Mouse (Mus musculus) urinary bladder, postnatal 10 days (tissue): ENCODE results near the gene Apba3.

Experiments
- DNase-seq: peaks from one replicate; pipeline ENCODE4 v3.0.0; 2022; ENCODE audit warnings: low spot score

Gene Apba3

GRCm38 (mm10) chr10:81290698-81291460 lies 24.1 kb downstream of the Apba3 start:
- no peak for DNase-seq

- DNase-seq, result no peak
These were observed 24.8 kb downstream of the Apba3 start, which contains the start of gene Tjp3 for GRCm38 (mm10) chr10:81291511-81292104. Gene Tjp3 (minus strand): TSS chr10:81291581.

- DNase-seq, result peak; percentile 93
These were observed 26.0 kb downstream of the Apba3 start, which contains the start of gene Pip5k1c for GRCm38 (mm10) chr10:81292554-81293333. Gene Pip5k1c (plus strand): TSS chr10:81292963.

- no peak for DNase-seq
These were observed 26.7 kb downstream of the Apba3 start for GRCm38 (mm10) chr10:81293334-81294030.

GRCm38 (mm10) chr10:81294442-81294841 lies 27.7 kb downstream of the Apba3 start:
- no peak for DNase-seq

- DNase-seq, result no peak
These were observed 28.4 kb downstream of the Apba3 start for GRCm38 (mm10) chr10:81295185-81295584.

GRCm38 (mm10) chr10:81297246-81297645 lies 30.5 kb downstream of the Apba3 start:
- DNase-seq, result no peak

- no peak for DNase-seq
These were observed 31.1 kb downstream of the Apba3 start for GRCm38 (mm10) chr10:81297845-81298244.

GRCm38 (mm10) chr10:81298369-81299100 lies 31.8 kb downstream of the Apba3 start:
- DNase-seq, result no peak

- no peak for DNase-seq
These were observed 33.0 kb downstream of the Apba3 start for GRCm38 (mm10) chr10:81299585-81300351.

- no peak for DNase-seq
These were observed 33.7 kb downstream of the Apba3 start for GRCm38 (mm10) chr10:81300352-81300907.

GRCm38 (mm10) chr10:81301321-81301720 lies 34.6 kb downstream of the Apba3 start:
- DNase-seq, result no peak

- DNase-seq, result no peak
These were observed 35.5 kb downstream of the Apba3 start for GRCm38 (mm10) chr10:81302288-81302687.

GRCm38 (mm10) chr10:81302781-81303218 lies 36.0 kb downstream of the Apba3 start:
- DNase-seq, result no peak

GRCm38 (mm10) chr10:81303258-81303657 lies 36.5 kb downstream of the Apba3 start:
- no peak for DNase-seq

- no peak for DNase-seq
These were observed 37.0 kb downstream of the Apba3 start for GRCm38 (mm10) chr10:81303761-81304160.

GRCm38 (mm10) chr10:81304597-81305238 lies 38.0 kb downstream of the Apba3 start:
- DNase-seq, result no peak

- no peak for DNase-seq
These were observed 38.9 kb downstream of the Apba3 start for GRCm38 (mm10) chr10:81305663-81306062.

- no peak for DNase-seq
These were observed 39.5 kb downstream of the Apba3 start for GRCm38 (mm10) chr10:81306173-81306668.
